Comparison of ENCODE assay signal across 22 mouse cellular contexts in the genomic region with DNA sequence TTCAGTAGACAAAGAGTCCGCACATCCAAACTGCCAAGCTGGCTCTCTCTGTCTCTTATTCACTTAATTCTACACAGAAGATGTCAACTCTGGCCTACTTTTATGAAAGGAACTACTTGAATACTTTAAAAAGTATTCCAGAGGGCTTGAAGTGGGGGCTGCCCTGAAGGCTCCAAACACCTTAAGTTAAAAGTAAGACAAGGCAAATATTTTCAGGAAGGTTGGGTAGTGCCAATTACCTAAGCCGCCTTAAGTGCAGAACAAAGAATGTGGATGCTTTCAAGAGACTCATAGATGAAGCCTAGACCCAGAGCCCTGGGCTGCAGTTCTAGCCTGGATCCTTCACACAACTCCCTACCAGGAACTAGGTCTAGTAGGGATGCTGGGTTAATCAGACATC. TPM values are rescaled to one million over a fixed set of nuclear protein-coding genes. Genes with fewer than 3 reads are reported as not detected.
"Had no signal": no experiment of that assay in that cellular context is flagged by ENCODE, and none has a peak within 500 bp of the region (broad histone marks: within the 10 kb centered on the region; RNA-seq: fewer than 3 reads in every experiment).

No protein-coding gene starts in this region.

- H3K9ac ChIP-seq: limb, embryonic 13.5 days; liver, embryonic 13.5 days; midbrain, embryonic 12.5 days; midbrain, embryonic 15.5 days; neural tube, embryonic 12.5 days; neural tube, embryonic 15.5 days had no signal

- H3K36me3 ChIP-seq: limb, embryonic 10.5 days; limb, embryonic 13.5 days; liver, embryonic 13.5 days; midbrain, embryonic 12.5 days; midbrain, embryonic 15.5 days; neural tube, embryonic 12.5 days; neural tube, embryonic 15.5 days had no signal

- H3K4me2 ChIP-seq: limb, embryonic 13.5 days; liver, embryonic 13.5 days; midbrain, embryonic 12.5 days; midbrain, embryonic 15.5 days; neural tube, embryonic 12.5 days; neural tube, embryonic 15.5 days had no signal

- ATAC-seq: hindbrain, embryonic 16.5 days; inflammation-experienced regulatory T-cells, adult 6 months; intestine, embryonic 16.5 days; midbrain, embryonic 15.5 days had no signal

- H3K4me1 ChIP-seq: liver, embryonic 13.5 days; megakaryocyte, embryonic 14.5 days; midbrain, embryonic 12.5 days; neural tube, embryonic 15.5 days had no signal

- H3K27ac ChIP-seq: limb, embryonic 10.5 days; limb, embryonic 13.5 days; liver, embryonic 13.5 days; midbrain, embryonic 12.5 days; midbrain, embryonic 15.5 days; neural tube, embryonic 12.5 days; neural tube, embryonic 15.5 days had no signal

- H3K27me3 ChIP-seq: limb, embryonic 13.5 days; liver, embryonic 13.5 days; midbrain, embryonic 12.5 days; midbrain, embryonic 15.5 days; neural tube, embryonic 12.5 days; neural tube, embryonic 15.5 days had no signal

- DNase-seq: kidney, adult 18-20 months; kidney, adult 9 months; kidney, postnatal 14 days; liver, embryonic 13.5 days; thymus, adult 18-20 months; thymus, postnatal 36 days had no signal

- H3K4me3 ChIP-seq: limb, embryonic 10.5 days; limb, embryonic 13.5 days; liver, embryonic 13.5 days; megakaryocyte, embryonic 14.5 days; midbrain, embryonic 12.5 days; midbrain, embryonic 15.5 days; neural tube, embryonic 12.5 days; neural tube, embryonic 15.5 days had no signal

- H3K9me3 ChIP-seq: limb, embryonic 10.5 days; limb, embryonic 13.5 days; liver, embryonic 13.5 days; megakaryocyte, embryonic 14.5 days; midbrain, embryonic 12.5 days; midbrain, embryonic 15.5 days; neural tube, embryonic 12.5 days; neural tube, embryonic 15.5 days had no signal

RNA-seq across cellular contexts. Expression of a gene that starts 52.3 kb away (rescaled TPM):
- total RNA-seq: layer of hippocampus, adult 18-20 months; left cerebral cortex, postnatal 25 days; liver, adult 2 months had no signal
- polyA plus RNA-seq: inflammation-experienced regulatory T-cells, adult 6 months; liver, adult 2 months; liver, embryonic 13.5 days; liver, embryonic 16.5 days; midbrain, embryonic 12.5 days; midbrain, embryonic 15.5 days; neural tube, embryonic 12.5 days; spleen, adult 2 months; urinary bladder, adult 2 months had no signal
